Mouse (Mus musculus) c-Kit-negative CD71-positive TER-119-positive erythroid progenitor cells, embryonic 14.5 days (primary cell): ENCODE data around the gene Cdc16.
"Not testable (repeated sequence)": the region's sequence is repeated elsewhere in the genome, so short reads cannot be mapped to it uniquely, and the experiment has no call there.

Experiments
- DNase-seq: peaks from one replicate; pipeline ENCODE4 v3.0.0-alpha.2; 2013; ENCODE audit warnings: low read depth, low spot score

Cdc16 gene

DNA sequence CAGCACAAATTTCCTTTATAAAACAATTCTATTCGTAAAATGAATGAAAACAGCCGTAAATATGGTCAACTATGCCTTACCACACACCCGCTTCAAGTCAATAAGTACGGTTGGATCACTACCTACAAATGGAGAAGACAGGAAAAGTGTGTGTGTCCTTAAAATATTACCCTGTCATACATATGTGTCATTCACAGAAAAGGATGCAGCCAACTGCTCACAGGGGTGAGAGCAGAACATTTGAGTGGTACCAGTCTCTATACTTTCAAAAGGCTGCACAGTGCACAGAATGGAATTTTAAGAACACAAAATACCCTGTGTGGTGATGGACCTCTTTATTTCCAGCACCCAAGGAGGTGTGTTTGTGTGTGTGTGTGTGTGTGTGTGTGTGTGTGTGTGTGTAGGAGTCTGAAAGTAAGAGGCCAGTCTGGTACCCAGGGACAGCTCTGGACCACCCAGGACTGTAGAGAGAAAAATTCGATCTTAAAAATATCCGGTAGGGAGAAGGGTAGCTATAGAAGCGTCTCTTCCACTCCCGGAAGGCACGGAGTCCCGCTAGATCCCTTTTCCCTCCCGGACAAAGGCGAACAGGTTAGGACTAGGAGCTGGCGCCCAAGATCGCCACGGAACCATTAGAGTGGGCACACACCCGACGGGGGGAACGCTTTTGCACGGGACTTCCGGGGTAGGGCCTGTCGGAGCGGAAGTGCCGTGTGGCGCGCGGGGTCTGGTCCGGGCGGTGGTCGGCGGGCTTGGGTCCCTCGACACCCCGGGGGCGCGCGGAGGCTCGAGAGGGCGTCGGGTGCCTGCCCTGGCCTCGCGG lies at the start of gene Cdc16:
TSS of gene Cdc16 (plus strand) at position 695 of the 823 bp plus-strand sequence.
- peak; percentile 68 for DNase-seq

DNA sequence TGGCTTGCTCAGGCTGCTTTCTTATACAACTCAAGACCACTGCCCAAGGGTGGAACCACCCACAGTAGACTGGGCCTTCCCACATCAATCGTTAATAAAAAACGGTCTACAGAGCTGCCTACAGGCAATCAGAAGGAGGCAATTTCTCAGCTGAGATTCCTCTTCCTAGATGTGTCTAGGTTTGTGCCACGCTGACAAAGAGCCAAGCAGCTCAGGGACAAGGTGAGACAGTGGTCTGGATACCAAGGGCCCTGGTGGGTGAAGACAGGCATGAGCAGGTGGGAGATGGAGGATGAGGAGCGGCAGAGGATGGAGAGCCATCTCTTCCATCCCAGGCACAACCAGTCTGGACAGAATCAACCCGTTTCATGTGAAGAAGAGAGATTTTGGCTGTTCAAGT lies 49.0 kb upstream of the Cdc16 start:
- DNase-seq, result no peak

DNA sequence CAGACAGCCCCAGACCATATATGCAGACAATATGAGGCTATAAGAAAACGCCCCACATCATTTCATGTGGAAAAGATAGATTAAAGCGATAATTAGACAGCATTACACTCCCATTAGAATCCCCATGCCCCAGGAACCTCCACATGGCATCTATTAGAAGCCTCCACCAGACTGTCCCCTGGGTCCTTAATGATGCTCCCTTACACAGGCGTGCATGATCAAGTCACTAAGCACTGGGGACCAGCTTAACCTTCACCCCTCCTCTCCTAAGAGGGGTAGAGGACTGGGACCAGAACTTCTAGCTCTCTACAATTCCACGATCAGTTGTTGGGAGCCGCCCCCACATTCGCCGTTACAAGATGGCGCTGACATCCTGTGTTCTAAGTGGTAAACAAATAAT lies 38.5 kb upstream of the Cdc16 start:
- DNase-seq, result no peak

DNA sequence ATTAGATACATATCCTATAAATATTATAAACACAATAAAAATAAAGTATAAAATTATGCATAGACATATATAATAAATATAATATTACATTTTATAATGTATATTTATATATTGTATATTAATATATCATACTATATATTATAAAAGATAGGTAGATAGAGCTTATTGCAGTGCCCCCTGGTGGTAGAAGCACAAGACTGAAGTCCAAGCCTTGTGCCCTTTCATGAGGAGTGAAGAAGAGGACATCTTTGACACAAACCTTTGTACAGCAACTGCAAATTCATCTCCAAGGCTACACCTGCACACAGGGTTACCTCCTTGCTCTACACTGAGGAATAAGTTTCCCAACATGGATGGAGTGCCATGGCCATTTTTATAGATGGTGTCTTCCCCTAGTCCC lies 31.8 kb upstream of the Cdc16 start:
- peak; percentile 19 for DNase-seq

DNA sequence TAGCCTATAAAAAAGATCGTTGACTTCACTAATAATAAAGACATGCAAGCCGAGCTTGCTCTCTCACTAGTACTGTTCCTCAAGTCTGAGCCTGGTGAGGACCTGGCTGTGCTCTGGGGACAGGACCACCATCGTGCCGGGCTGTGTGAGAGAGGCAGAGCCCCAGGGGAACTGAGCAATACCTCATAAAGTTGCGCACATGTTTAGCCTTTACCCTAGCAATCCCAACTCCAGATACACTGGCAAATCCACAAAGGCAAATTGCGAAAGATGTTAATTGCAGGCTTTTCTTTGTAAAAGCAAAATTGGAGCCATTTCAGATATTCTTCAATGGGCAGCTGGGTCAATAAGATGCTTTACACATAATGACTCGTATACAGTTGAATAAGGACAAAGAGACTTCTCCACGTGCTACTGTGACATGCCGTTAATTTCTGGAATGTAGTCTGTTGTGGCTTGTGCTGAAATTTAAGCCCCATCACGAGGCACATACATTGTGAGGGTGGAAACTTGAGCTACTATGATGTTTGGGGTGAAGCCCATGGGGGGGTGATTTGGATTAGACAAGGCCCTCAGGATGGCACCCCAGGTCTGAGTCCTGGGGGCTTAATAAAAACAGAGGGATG lies 29.9 kb upstream of the Cdc16 start:
- no peak for DNase-seq

DNA sequence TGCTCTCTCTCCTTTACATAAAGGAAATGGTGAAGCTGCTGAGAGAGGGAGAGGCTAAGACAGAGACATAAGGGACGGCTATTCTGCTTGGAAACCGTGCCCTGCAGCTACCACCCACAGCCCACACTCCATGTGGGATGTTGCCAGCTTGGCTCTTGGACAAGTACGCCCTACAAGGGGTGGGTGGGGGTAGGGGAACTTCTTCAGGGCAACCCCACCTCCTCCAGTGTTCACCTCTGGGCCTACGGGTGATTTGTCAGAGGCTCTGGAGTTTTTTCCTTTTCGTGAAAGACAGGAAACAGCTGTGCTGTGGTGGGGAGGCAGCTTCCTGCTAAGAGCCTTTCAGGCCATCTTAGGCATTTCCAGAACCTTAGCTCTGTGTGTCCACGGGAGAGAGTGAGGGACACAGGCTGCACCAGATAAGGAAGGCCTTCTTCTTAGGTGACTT lies 17.1 kb upstream of the Cdc16 start:
- no peak for DNase-seq

DNA sequence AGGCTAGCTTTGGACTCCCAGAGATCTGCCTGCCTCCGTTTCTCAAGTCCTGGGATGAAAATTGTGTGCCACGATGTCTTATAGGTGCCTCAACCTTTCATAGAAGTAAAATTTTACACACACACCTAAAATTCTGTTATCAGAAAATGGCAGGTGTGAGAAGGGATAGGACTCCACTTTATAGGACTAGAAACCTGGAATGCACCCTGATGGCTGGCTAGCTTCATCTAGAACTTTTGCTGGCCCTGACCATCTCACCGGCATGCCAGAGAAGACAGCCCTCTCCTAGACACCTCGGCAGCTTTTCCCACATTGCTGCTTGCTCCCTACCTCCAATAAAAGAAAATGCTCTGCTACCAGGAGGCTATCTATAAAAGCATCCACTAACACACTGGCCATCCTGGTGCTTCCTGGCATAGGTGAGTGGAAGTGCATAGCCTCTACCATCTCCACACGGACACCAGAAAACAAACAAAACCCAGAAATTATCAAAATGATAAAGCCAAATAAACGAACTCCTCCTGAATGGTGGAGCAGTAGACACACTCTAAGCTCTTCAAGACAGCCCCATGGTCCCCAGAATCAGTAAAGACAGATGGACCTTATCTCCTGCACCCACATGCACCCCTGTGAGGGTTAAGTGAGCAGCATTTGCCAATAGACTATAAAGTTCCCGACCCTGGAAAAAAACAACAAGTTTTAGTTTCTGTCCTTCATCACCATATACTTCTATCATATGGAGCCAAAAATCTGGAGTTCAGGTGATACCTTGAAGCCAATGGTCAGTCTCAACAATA lies 16.5 kb upstream of the Cdc16 start:
- DNase-seq, result peak; percentile 60

DNA sequence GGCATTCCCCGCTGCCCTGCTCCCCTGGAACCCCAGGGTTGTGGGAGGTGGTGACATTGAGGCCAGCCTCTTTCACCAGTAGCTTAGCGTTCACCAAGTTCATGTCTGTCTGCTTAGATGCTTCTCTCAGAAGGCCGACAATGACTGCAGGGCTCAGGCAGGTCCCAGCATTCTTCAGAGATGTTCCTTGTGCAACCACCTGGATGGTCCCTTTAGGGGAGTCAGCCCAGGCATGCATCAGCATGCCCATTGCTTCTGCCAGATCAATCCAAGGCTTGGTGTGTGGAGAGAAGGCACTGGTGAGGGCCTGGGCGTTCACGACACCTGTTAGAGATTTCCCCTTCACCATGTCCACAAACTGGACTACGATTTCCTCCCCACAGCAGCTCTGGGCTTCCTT lies 11.3 kb upstream of the Cdc16 start:
- not testable (repeated sequence) for DNase-seq

DNA sequence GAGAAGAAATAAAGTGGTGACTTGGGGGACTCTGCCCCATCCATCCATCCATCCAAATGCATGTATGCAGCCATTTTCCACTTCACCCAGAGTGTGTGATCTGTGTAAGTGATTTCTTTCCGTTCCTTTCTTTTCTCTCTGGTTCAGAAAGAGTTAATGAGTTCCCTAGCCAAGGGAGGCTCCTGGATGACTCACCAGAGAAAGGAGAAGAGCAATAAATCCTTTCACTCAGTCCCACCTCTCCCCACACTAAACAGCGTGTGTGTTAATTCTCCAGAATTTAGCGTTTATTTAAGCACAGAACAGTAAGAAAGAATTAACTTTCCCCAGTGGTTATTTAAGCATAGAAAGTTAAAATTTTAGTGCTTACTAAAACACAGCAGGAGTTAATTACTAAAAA lies 9.8 kb upstream of the Cdc16 start:
- no peak for DNase-seq

DNA sequence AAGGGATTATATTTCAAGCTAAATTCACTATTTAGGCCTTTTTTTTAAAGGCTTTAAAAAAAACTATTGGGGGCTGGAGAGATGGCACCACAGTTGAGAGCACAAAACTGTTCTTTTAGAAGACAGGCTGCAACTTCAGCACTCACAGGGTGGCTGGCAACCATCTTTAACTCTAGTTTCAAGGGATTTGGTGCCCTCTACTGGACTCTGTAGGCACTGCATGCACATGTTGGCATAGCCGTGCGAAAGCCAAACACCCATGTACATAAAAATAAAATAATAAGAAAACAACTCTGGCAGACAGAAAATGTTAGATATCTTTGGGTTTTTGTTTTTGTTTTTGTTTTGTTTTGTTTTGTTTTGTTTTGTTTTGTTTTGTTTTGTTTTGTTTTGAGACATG lies 3.8 kb upstream of the Cdc16 start:
- DNase-seq, result peak; percentile 65

DNA sequence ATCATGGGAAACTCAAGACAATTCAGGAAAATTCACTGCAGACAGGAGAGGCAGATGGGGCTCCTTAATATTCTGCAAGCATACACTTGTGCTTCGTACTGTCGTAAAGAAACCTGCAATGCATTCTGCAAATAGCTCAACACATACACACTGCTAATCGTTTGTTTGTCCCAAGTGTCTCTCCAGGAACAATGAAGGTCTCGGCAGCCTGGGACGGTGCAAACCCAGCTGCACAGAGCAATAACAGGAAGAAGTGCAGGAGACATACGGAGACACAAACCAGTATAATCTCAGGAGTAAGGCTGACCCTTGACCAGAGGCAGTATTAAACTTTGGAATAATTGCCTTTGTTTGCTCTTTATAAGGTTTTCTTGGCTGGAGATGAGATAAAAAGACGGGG lies 996 bp upstream of the Cdc16 start:
- DNase-seq, result no peak

DNA sequence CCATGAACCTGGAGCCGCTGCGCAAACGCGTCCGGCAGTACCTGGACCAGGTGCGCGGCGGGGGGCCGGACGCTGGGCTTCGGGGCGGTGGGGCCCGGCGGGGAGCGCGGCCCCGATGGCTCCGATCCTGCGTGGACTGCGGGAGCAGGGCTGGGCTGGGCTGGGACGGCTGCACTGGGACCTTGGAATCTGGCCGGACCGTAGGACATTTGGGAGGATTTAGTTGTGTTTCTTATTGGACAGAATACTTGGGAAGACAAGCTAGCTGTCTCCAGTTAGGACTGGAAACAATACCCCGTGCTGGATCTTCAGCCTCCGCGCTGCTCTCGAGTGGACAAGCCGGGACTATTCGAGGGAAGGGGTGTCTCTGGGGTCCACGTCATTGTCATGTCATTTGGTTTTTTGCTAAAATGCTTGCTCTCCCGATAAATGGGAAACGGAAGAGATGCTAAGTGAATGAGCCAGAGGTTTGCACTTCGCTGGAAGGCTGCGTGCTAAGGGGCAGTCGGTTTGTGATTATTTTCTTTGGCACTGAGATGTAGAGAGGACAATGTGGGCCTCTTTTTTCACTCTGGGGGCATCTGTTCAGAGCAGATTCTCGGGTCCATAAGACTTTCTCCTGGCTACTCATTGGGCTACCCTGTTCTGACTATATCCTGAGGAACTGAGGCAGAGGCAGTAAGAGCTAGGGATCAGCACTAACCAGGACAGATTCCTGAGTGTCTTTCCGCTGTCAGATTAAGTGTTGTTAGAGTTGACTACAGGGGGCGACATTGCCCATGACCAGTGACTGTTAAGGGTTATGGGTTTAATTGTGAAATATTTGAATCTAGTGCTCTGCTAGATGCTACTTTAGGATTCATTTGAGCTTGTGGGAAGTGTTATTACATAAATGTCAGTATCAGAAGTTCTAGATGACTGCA lies 590 bp downstream of the Cdc16 start:
- DNase-seq, result peak; percentile 59

DNA sequence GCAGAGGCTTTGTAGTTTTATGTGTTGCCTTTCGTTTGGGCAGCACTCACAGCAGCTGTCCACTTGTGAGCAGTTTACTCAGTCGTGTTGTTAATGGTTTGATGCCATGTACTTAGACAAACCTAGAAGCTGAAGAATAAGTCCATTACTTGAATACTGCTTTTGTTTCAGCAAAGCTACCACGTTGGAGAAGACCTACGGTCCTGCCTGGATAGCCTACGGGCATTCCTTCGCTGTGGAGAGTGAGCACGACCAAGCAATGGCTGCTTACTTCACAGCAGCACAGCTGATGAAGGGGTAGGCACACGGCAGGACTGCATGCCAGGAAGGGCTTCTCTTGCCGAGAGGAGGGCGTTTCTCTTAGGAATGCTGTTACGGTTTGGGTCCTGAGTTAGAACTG lies 11.7 kb downstream of the Cdc16 start:
- DNase-seq, result no peak

DNA sequence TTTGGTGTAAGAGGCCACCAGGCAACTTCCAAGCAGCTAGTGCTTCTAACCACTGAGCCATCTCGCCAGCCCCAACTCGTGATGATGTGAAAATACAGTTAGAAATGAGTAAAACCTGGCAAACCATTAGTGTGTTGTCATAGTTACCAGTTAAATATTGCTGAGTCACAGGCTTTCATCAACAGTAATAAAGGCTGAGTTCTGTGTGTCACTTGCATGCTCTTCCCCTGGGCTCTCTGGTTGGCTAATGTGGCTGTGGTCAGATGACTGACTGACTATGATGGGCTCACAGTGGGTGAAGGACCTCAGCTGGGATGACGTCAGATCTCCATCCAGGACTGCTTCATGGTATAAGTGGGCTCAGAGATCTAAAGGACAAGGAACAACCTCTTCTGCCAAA lies 23.1 kb downstream of the Cdc16 start:
- DNase-seq, result no peak

DNA sequence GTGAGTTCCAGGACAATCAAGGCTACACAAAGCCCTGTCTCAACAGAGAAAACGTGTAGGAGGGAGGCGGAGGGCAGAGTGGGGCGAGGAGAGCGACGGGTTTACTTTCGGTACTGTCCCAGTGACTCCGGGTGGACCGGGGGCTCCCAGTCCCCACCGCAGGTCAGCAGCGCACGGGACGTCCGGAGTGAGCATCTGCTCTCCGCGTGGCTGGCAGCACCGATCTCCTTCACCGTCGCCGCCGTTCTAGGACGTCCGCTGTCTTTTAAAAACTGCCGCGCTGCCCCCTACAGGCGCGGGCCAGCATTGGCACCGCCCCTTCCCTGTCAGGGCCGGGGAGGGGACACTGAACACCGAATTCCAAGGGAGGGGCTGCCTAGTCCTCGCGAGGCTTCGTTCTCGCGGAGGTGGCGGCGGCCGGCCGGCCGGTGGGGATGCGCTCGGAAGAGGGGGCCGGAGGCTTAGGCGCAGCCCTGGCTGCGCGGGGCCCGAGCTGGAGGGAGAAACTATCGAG lies 27.8 kb downstream of the Cdc16 start, which contains the start of gene Upf3a:
TSS of gene Upf3a (plus strand) at position 366 of the 514 bp plus-strand sequence.
- peak; percentile 86 for DNase-seq

DNA sequence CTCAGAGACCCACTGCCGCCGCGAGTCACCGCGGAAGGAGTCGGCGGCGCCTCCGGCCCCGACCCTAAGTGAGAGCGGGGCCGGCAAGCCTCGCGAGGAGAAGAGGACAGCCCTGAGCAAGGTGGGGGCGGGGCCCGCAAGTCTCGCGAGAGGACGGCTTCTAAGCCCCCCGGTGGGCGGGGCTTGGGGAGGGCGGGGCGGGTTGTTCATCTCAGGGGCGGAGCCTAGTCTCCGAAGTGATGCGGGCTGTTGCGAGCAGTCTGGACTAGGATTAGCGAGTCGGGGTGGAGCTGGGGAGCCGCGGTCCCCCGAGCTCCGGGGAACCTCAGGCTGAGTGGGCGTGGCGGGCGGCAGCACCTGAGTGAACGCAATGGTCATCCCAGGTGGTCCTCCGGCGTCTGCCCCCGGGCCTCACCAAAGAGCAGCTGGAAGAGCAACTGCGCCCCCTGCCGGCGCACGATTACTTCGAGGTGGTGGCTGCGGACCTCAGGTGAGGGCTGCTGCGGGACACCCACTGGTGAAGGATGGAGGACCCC lies 28.4 kb downstream of the Cdc16 start:
- DNase-seq, result peak; percentile 95

DNA sequence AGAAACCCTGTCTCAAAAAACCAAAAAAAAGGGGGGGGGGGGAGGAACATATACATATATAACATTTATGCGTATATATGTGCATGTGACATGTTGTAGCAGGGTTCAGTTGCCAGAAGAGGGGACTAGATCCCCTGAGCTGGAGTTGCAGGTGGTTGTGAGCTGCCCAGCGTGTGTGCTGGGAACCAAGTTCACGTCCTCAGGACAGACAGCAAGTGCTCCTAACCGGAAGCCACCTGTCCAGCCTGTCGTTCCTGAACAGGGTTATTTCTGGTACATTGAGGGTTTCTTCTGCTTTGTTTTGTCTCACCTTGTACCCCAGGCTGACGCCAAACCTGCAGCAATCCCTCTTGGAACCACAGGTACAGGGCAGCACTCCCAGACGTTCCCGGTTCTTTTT lies 32.1 kb downstream of the Cdc16 start:
- no peak for DNase-seq

DNA sequence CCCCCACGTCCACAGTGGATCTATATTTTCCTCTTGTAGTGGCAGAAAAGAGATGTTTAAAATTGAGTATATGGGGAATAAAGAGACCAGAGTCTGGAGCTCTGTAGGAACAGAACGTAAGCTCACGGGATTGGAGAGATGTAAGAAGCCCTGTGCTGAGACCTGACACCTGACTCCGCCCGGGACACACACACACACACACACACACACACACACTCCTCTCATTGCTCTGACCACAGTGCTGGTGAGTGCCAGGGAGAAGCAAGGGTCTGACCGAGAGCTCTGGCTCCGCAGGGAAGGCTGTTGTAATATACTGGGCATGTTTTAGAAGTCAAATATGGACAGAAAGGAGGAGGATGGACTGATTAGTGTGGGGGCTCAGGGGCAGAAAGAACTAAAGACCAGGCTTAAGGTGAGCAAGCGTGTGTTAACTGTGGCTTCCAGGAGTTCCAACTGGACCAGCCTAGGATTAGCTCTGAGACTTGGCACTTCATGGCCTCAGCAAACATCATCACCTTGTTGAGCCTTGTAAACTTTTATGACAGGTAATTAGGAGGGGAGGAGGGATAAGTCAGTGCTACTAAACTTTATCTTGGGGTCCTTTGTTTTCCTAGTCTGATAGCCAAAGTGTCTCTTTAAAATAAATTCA lies 35.7 kb downstream of the Cdc16 start:
- DNase-seq, result no peak

DNA sequence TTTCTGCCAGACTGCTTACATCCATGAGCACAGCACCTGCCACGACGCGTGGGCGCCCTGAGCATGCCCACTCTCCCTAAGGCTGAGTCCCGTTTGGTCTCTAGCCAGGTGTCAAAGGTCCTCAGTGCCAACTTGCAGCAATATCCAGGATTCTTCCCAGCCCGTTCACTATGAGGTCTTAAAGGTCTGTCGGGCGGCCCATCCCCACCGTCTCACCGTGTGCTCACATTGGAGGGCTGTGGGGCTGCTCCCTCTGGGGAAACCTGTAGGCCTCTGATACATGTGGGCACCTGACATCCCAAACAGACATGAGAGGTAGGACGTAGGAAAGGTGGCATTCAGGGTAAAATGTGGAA lies 36.2 kb downstream of the Cdc16 start:
- DNase-seq, result no peak

DNA sequence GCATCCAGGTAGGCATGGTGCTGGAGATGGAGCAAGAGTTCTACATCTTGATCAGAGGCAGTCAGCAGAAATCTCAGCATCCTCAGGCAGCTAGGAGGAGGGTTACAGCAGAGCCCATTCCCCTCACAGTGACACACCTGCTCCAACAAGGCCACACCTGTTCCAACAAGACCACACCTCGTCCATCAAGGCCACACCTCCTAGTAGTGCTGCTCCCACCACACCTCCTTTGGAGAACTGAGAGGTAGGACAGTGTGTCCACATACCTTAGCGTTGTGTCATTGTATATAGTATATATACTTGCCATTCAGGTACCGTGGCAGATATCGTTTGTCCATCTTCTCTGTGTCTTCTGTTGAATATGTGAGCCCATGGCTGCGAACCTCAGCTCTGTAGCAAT lies 40.2 kb downstream of the Cdc16 start:
- DNase-seq, result no peak
